Mouse (Mus musculus) T-helper 17 cell (primary cell): ENCODE results near the gene Mlx.

Source experiments
- in situ Hi-C, 2 experiments: fragments of 300-600 bp; cut with MboI, MseI; formaldehyde crosslinking; loops; 1 replicate in 1 of 2; 2 replicates in 1 of 2; pipeline ENCODE4 v1.15.1; 2025; ENCODE audit warnings: high pct_unique_total_duplicates in 2 of 2

Mlx gene

DNA sequence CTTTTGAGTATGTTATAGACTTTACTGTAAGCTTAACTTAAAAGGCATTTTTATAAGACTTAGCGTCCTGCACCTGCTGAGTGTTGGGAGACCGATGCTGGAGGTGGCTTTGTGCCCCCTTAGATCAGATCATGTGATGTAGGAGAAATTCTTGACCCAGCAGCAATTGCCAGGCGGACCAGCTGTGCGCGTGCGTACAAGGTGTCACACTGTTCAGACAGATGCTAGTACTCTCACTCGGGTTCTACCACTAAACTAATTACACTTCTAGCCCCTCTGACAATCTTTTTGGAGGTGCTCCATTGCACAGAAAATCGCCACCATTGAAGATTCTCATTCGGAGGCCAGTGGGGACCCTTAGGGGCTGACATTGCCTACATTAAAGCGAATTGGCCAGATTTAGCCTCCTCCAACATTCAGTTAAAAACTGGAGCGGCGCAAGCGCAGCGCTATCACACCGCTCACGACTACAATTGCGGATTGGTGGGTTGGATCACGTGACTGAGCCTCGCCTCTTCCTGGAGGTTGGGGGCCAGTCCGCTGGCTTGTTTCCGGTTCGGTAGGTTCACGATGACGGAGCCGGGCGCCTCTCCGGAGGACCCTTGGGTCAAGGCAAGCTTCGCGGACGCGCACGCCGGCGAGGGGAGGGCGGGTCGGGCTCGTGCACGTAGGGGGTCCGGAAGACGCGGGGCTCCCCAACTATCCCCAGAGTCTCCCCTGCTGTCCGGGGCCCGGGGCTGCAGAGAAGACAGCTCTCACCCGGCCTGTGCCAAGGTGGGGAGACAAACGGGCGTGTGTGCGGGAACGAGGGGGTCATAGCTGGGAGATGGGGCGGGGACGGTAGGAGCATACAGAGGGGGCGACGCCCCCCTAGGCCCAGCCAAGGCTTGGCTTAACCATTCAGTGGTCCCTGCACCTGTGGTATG is at the start of gene Mlx:
Gene Mlx (plus strand): TSS at position 522 of the 926 bp plus-strand sequence.
- in situ Hi-C loops: no loop called here

DNA sequence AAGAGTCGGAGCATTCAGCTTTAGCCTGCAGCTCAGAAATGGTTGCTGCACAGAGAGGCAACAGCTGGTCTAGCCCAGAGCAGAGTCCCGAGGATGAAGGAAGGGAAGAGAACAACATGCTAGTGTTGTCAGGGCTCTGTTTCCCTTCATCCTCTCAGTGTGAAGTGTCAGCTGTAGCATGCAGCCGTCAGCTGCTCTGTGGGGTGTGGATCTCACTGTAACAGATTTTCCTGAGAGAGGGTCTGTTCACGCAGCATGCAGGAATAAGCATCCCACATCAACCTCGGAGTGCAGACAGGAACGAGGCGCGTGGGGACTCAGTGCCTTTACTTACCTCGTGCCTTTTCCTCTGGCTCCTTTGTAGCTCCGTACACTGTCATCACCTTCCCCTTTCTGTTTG is 49.3 kb upstream of the Mlx start:
- in situ Hi-C loops: loop anchor here in 1 of 2 experiments (25.0 kb wide), 1 partner anchor 1125 kb away; the partner anchor contains the start of genes Gm11565 and Krtap31-1

DNA sequence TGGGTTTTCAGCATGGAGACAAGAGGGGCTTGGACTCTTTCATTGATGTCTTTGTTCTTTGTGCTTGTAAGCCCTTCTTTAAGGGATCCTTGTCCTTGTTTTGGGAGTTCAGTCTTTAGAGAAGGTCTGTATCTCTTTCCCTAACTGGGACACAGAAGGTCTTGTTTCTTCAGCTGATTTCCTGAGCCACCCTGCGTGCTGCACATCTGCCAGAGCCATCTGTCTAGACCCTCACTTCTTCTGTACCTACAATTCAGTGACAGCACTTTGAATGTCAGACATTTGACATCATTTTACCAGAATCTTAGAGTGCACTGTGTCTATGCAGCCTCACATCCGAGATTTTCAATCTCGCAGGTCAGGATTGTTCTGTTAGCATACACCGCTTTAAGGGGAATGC is 41.3 kb upstream of the Mlx start:
- in situ Hi-C loops: loop anchor here in 1 of 2 experiments (25.0 kb wide), 1 partner anchor 1134 kb away; the partner anchor contains the start of genes Gm11565 and Krtap31-1

DNA sequence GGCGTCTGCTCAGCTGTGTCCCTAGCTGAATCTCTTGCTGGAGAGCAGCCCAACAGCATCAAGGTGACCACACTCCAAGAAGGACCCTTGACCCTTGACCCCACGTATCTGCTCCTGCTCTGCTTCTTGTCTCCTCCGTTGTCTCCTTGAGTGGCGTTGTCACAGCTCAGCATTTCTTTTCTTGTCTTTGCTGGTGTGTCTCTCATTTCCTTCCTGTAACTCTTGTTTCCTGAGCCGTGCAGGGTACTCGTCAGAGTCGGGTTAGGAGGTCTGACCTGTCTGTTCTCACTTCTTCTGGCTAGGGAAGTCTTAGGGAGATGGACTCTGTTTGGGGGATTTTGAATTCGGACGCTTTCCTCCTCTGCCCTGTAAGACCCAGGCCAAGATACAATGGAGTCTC is 40.6 kb upstream of the Mlx start:
- in situ Hi-C loops: loop anchor here in 1 of 2 experiments (25.0 kb wide), 1 partner anchor 1134 kb away; the partner anchor contains the start of genes Gm11565 and Krtap31-1

DNA sequence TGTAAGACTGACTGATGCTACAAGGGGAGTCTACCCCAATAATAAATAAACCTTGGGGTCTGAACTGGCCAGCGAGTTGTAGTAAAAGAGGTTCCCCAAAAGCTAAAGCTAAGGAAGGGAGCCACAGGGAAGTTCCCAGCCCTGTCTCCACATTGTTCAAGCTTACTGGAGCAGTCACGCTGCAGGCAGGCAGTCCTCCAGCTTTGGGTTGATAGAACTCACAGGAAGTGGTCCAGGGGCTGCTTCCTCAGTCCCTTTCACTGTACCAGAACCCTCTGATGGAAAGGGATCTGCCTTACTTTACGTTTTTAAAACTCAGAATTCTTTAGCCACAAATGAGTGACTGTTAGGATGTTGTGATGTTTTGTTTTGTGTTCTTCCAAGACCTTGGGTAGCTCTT is 39.6 kb upstream of the Mlx start:
- in situ Hi-C loops: loop anchor here in 1 of 2 experiments (25.0 kb wide), 1 partner anchor 1135 kb away; the partner anchor contains the start of genes Gm11565 and Krtap31-1

DNA sequence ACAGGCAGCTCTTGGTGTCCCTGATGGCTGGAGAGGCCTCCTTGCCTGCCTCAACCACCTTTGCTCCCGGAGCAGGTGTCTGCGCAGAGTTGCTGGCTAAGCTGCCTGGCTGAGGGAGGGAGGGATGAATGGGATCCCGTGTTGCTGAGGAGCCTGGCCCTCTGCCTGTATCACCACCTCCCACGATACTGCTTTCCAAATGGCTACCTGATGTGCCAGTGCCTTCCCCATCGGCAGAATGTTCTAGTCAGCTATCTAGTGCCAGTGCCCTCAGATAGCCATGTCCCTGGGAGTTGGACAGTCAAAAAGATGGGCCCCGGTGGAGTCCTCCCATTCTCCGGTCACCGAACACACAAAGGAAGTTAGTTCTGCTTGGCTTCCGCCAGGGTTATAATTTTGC is 36.7 kb upstream of the Mlx start:
- in situ Hi-C loops: no loop called here

DNA sequence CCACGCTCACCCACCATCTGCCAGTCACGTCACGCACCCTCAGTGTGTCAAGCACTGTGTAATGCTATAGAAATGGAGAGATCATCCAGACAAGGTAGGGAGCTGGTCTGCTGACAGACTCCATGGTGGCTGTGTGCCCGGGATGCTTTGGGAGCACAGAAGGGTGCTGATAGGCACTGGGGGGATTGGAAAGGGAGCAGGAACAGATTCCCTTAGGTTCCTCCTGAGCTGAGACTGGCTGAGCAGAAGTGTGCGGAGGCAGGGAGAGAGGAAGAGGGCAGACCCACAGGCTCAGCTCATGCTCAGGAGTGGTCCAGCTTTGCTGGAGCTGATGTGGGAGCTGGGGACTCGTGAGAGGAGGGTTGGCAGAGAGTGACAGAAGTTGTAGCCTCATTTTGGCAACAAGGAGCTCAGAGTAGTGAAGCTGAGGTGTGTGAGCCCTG is 36.0 kb upstream of the Mlx start:
- in situ Hi-C loops: no loop called here

DNA sequence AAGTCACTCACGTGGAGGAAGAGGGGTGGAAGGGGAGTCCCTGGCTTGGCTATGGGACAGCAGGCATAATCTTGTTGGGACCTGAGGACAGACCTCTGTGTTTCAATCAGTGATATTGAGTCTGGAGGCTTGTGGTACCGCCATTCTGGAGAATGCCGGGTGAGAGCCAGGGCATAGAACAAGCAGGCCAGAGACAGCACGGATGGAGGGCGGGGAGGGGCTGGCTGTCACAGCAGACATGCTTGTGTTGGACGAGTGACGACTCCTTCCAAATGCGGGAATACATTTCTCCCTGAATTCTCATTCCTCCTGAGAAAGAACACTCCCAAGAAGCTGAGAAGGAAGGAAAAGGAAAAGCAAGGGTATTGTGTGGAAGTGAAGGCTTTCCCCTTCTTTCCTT is 35.5 kb upstream of the Mlx start:
- in situ Hi-C loops: no loop called here

DNA sequence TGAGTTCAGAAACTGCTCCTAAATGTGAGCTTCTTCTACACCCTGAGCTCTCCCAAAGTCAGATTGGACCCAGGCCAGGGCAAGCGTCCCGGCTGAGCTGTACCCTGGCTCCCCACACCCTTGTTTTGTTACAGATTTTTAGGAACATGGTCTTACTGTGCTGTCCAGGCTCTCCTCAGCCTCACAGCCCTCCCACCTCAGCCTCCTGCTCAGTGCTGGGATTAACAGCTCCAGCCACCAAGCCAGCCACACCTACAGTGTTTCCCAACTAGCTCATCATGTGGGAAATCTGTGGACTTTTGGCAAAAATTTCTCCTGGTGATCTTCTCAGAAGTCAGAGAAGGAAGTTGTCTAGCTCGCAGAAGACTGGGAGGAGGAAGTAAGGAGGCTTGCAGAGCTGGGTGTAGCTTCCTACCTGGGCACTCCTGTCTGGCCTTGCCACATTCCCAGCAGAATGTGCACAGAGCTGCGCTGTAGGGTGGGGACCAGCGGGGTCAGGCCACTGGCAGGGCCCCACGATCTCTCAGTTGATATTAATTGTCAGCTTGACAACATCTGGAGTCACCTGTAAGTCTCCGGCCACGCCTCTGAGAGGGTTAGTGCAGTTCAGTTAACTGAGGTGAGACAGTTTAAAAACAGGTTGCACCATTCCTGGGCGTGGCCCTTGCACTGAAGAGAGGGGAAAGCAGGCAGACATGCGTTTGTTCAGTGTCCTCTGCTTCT is 34.2 kb upstream of the Mlx start:
- in situ Hi-C loops: no loop called here

DNA sequence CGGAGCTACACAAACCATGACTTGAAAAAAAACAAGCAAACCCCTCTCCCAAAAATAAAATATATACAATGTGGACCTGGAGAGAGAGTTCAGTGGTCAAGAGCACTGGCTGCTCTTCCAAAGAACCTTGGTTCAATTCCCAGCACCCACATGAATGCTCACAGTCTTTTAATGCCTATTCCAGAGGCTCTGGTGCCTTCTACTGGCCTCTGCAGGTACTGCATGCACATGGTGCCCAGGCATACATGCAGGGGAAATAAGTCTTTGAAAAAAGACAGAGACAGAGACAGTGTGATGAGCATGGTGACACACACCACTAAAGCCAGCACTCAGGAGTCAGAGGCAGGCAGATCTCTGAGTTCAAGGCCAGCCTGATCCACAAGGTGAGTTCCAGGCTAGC is 33.1 kb upstream of the Mlx start:
- in situ Hi-C loops: no loop called here

DNA sequence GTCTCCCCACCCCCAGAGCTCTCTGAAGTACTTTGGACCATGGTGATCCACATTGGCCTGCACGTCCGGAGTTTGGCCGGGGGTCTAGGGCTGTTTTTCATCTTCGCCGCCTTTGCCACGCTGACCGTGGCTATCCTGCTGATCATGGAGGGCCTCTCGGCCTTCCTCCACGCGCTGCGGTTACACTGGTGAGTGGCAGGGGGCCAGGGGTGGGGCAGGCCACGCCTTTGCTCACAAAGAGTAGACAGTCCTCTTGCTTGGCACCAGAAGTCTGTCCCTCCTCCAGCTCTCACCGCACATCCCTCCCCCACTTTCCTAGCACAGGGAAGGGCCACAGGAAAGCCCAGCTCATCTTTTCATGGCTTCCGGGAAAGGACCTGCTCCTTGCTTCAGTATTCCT is 31.7 kb upstream of the Mlx start:
- in situ Hi-C loops: loop anchor here in 1 of 2 experiments (5.0 kb wide), 1 partner anchor 73 kb away; no protein-coding TSS in a partner anchor

DNA sequence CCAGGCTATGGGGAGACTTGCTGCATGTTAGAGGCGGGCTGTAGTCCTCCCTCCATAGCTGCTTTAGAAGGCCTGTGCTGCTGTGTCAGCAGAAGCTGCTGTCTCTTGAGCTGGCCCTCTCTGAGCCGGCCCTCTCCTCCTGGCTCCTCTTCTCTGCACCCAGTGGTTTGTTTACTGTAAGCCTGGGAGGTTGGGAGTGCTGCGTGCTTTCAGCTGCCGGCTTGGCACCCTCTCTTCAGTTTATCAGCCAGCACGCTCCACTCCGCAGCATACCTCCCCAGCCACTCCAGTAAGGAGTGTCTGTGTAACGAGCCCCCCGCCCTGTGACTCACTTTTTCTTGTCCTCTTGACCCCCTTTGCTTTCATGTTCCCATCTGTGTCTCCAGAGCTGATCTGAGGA is 30.2 kb upstream of the Mlx start:
- in situ Hi-C loops: loop anchor here in 1 of 2 experiments (5.0 kb wide), 1 partner anchor 75 kb away; no protein-coding TSS in a partner anchor

DNA sequence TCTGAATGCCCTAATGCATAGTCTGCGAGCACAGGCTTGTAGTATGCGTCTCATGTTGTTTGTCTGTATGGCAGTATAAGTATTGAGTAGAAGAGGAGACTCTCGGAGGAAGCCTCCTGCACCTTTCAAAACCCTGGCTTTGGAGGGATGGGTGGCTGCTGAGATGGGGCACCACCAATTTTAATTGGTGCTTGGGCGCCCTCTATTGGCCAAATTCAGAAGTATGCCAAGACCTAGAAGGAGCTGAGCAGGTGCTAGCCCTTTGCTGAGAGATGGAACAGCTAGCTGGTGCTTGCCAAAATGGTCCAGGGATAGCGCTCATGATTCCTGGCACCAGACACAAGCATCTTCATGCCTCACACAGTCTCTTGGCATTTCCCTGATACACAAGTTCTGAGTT is 29.2 kb upstream of the Mlx start:
- in situ Hi-C loops: loop anchor here in 1 of 2 experiments (5.0 kb wide), 1 partner anchor 76 kb away; no protein-coding TSS in a partner anchor

DNA sequence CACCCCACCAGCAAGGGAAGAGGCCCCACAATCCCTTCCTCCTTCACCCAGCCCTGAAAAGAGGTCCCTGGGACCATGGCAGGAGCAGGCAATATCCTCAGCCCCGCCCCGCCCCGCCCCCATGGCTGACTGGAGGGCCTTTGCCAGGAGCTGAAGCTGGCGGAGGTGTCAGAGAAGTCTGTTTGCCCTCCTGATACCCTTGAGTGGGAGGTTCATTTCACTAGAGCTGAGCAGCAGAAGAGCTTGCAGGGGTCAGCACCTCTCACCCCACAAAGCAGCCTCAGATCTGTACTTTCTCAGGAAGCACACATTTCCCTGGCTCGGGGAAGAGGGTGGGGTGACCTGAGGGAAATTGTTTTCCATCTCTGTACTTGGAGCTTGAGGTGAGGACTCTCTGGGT is 28.4 kb upstream of the Mlx start:
- in situ Hi-C loops: loop anchor here in 1 of 2 experiments (5.0 kb wide), 1 partner anchor 76 kb away; no protein-coding TSS in a partner anchor

DNA sequence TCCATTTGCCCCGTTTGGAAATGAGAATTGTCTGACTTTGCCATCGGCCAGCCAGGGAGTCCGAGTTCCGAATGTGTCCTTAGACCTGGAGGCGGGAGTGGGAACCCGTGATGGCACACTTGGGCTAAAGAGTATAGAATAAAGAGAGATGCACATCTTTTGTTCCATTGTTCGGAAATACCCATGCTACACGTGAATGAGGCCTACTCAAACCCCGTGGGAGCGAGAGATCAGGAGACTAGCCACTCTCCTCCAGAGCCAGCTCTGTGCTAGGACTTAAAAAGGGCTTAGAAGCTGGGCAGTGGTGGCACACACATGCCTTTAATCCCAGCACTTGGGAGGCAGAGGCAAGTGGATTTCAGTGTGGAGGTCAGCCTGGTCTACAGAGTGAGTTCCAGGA is 27.6 kb upstream of the Mlx start:
- in situ Hi-C loops: loop anchor here in 1 of 2 experiments (5.0 kb wide), 1 partner anchor 77 kb away; no protein-coding TSS in a partner anchor

DNA sequence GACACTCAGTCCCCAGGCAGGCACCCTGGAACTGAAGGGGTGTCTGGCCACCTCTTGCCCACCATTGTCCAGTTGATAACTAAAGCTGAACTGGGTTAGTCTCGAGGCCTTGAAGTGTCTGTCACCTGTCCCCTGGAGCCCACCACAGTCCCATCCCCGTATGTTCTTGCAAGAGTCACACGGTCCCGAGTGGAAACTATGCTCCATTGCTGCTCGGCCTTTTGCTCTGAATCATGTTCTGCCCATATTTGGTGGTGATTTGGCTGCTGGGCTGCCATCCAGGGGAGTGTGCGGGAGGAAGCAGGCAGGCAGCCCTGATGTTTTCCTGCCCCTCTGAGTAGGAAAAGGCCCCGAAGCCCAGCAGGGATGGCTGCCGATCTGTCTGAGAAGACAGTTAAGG is 27.0 kb upstream of the Mlx start:
- in situ Hi-C loops: loop anchor here (5.0 to 10.0 kb wide), 2 partner anchors 78 to 165 kb away; no protein-coding TSS in a partner anchor

DNA sequence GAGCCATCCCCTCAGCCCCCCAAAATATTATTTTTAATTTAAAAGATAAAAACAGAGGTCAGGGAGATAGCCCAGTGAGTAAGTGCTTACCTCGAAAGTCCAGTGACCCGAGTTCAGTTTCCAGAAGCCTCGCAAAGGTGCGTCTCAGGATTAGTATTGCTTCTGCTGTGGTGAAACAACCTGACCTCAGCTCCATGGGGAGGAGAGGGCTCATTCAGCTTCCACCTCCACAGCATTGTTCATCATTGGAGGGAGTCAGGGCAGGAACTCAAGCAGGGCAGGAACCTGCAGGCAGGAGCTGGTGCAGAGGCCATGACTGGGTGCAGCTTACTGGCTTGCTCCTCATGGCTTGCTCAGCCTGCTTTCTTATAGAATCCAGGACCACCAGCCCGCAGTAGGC is 26.0 kb upstream of the Mlx start:
- in situ Hi-C loops: loop anchor here (5.0 to 10.0 kb wide), 2 partner anchors 79 to 166 kb away; no protein-coding TSS in a partner anchor

DNA sequence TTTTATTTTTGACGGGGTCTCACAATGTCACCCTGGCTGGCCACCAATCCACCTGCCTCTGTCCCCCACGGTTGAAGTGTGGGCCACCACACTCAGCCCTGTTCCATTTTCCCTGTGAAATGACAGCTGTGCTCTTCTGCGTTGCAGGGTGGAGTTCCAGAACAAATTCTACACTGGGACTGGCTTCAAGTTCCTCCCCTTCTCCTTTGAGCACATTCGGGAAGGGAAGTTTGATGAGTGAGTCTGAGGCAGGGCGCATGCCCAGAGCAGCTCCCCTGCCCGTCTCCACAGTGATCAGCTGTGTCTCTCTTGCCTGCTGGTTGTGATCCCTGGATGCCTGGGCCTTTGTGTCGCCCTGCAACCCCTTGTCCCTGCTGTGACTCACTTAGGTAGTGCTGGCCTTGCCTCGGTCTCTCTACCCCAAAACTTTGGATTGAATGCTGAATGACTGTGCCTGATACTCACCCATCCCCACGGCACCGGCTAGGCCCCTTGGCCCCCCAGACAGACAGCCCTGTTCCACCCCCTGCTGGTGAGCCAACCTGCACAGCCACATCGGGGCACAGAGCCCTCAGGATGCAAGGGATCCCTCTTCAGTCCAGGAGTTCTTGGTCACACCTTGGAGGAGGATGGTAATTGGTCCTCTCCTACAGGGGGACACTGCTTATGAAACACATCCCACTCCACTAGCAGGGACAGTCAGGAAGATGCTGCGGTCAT is 24.8 kb upstream of the Mlx start:
- in situ Hi-C loops: loop anchor here (5.0 to 10.0 kb wide), 2 partner anchors 80 to 168 kb away; no protein-coding TSS in a partner anchor

DNA sequence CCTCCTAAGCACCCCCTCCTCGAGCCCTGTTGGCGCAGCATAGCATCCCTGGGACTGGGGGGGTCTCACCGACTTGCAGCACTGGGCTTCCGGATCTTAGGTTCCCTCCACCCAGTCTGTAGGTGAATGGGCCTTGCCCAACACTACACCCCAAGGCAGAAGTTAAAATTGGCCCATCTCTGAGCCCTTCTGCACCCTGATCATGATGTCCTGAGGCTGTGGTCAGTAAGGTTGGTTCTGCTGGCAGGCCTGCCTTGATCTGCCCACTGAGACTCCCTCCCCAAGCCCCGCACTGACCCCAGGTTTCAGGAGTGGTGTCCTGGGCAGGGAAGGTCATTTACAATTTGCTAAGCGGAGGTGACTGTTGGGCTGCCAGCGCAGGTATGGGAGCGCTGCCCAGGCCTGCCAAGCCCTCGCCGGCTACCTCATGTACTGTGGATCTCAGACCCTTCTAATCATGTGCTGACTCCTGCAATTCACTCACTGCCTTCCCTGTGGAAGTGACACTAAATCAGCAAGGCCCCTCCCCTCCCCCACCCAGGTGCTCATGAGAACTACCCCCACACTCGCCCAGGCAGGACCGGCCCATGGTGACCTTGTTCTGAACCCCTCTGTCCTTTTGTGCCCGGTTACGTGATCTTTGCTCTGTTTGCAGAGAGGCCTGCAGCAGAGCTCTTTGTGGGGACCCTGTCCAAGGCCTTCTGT is 24.0 kb upstream of the Mlx start:
- in situ Hi-C loops: loop anchor here (5.0 to 10.0 kb wide), 2 partner anchors 81 to 168 kb away; no protein-coding TSS in a partner anchor
